In the genomic region with DNA sequence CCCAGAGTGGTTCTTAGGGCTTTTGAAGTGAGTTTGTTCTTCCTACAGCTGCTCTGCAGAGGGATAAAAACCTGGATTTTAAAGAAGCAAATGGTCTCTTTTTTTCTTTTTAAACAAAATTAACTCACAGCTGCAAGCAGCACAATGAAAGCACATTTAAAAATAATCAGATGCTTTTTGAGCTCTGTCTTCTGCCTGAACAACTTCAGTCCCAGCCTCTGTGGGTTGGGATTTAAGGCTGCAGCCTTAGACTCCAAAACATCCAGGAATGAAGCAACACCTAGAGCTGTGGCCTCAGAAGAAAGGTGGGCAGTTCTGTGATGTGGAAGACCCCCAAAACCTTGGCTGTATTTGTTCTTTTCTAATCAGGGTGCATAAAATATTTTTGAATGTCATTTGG, we compare ENCODE assay signal across 18 mouse cellular contexts.
DNase-seq lines count a peak whose midpoint lies in the region; TF ChIP-seq lines count a peak whose summit lies in the region.
"Had no signal": no experiment of that assay in that cellular context is flagged by ENCODE, and none has a peak within 500 bp of the region (broad histone marks: within the 10 kb centered on the region; RNA-seq: fewer than 3 reads in every experiment).

No protein-coding gene starts in this region.

- no peak for TF ChIP-seq CTCF in layer of hippocampus, adult 2 months (conservative IDR thresholded peaks at IDR 0.05)
- TF ChIP-seq CTCF in olfactory bulb, adult 2 months (IDR thresholded peaks at IDR 0.05; ENCODE audit: insufficient read depth, low read depth, low read length) = no peak
- no peak for TF ChIP-seq CTCF in kidney, adult 2 months (conservative IDR thresholded peaks at IDR 0.05; ENCODE audit: insufficient read depth, insufficient read length, low read depth, low read length)

- DNase-seq in layer of hippocampus, adult 2 months (ENCODE audit: low spot score in 2 of 2) = no peak
- DNase-seq in layer of hippocampus, postnatal 14 days (ENCODE audit: low spot score in 2 of 2) = no peak
- peak; percentile 53 for DNase-seq in brain, adult 2 months (ENCODE audit: low read depth, low spot score)
- no peak for DNase-seq in kidney, adult 2 months
- DNase-seq: adrenal gland, adult 2 months; adrenal gland, postnatal 10 days; adrenal gland, postnatal 25 days; cerebellum, adult 11-12 months; cerebellum, adult 2 months; cerebellum, adult 9-10 months; cerebellum, postnatal 10 days; cerebellum, postnatal 25 days; forebrain, postnatal 0 days had no signal

- H3K36me3 ChIP-seq in kidney, adult 2 months (ENCODE audit: control insufficient read depth, insufficient read depth, low read length) = no peaks in the 10 kb centered on the region
- H3K36me3 ChIP-seq: embryonic facial prominence, embryonic 10.5 days; embryonic facial prominence, embryonic 12.5 days; forebrain, embryonic 15.5 days had no signal

- H3K4me1 ChIP-seq in olfactory bulb, adult 2 months (ENCODE audit: control insufficient read depth, insufficient read depth, low read length) = no peaks in the 10 kb centered on the region
- H3K4me1 ChIP-seq in kidney, adult 2 months (ENCODE audit: control insufficient read depth, insufficient read depth, low read length) = no peaks in the 10 kb centered on the region
- H3K4me1 ChIP-seq: embryonic facial prominence, embryonic 10.5 days; embryonic facial prominence, embryonic 12.5 days; forebrain, embryonic 13.5 days had no signal

- no peak for TF ChIP-seq POLR2A in olfactory bulb, adult 2 months (IDR thresholded peaks at IDR 0.05; ENCODE audit: insufficient read depth, low read depth, low read length)
- TF ChIP-seq POLR2A in kidney, adult 2 months (IDR thresholded peaks at IDR 0.05; ENCODE audit: low read depth, low read length) = no peak

- peak overlapping the region; percentile 11; the same call in 1 of the 2 replicates for H3K27ac ChIP-seq in layer of hippocampus, adult 2 months
- peak overlapping the region; percentile 1; the same call in 1 of the 2 replicates for H3K27ac ChIP-seq in olfactory bulb, adult 2 months (ENCODE audit: insufficient read depth, low read depth, low read length)
- no peak overlapping the region for H3K27ac ChIP-seq in kidney, adult 2 months (ENCODE audit: insufficient read depth, low read depth, low read length)
- H3K27ac ChIP-seq: embryonic facial prominence, embryonic 10.5 days; embryonic facial prominence, embryonic 12.5 days; forebrain, embryonic 13.5 days; forebrain, embryonic 15.5 days had no signal

- no peak overlapping the region for H3K4me3 ChIP-seq in layer of hippocampus, adult 2 months
- no peak overlapping the region for H3K4me3 ChIP-seq in olfactory bulb, adult 2 months (ENCODE audit: insufficient read depth, low read depth, low read length)
- H3K4me3 ChIP-seq in kidney, adult 2 months (ENCODE audit: insufficient read depth, low read depth, low read length) = no peak overlapping the region
- H3K4me3 ChIP-seq: embryonic facial prominence, embryonic 10.5 days; embryonic facial prominence, embryonic 12.5 days; forebrain, embryonic 13.5 days; forebrain, embryonic 15.5 days had no signal

- H3K27me3 ChIP-seq in kidney, adult 2 months (replicated peaks; ENCODE audit: control insufficient read depth, insufficient read depth, low read length) = no peaks in the 10 kb centered on the region
- H3K27me3 ChIP-seq: embryonic facial prominence, embryonic 12.5 days; forebrain, embryonic 13.5 days; forebrain, embryonic 15.5 days had no signal
